Mouse (Mus musculus) kidney, adult 2 months (tissue): ENCODE measurements around the gene Gdpd5.

Experiments
- CTCF ChIP-seq: fragments of 200-500 bp; conservative IDR thresholded peaks from 2 replicates; pipeline ENCODE4 v1.5.1; 2011; ENCODE audit warnings: low read depth, mild to moderate bottlenecking, control low read depth, low read length, moderate library complexity, mixed read lengths; ENCODE audit not compliant: insufficient read depth, insufficient read length
- POLR2A ChIP-seq: fragments of 200-500 bp; IDR thresholded peaks from one replicate; pipeline ENCODE4 v1.6.1; 2011; ENCODE audit warnings: low read depth, low read length, control low read depth

DNA sequence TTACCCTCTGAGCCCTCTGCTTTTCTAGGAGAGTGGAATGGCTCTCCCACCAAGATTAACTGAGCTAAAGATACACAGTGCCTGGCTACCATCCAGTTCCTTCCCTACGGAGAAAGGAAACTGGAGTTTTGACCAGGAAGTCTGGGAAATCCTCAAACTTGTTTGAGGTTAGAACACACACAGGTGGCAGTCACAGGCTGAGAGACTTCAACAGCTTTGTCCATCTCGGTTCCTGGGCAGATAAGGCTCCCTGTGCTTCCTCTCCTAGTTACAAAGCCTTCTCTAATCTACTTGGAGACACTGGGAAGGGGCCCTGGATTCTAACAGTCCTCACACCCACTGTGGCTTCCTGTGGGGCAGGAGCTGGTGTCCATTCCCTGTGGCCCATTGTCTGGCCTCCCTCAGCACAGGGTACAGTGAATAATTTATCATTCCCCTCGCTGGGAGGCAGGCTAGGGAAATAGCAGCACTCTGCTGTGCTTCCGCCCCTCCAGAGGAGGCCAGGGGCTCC, 2.9 kb downstream of the Gdpd5 start:
- TF ChIP-seq POLR2A (no peak), CTCF (no peak)
